In genomic region chr14:30626756-30627742, GRCm38 (mm10) we compare ENCODE assay signal across 8 mouse cellular contexts. TPM values are rescaled to one million over a fixed set of nuclear protein-coding genes. Genes with fewer than 3 reads are reported as not detected.
A peak's percentile ranks its signal among the peaks of the same experiment; 100 is the strongest.
DNase-seq lines count a peak whose midpoint lies in the region; ATAC-seq lines count a peak whose summit lies in the region.

No protein-coding gene starts in this region.

- 0 out of 2 replicates have a peak, but pooled peaks have one; percentile 1 for ATAC-seq in neural tube, embryonic 11.5 days (ENCODE audit: insufficient read depth, low FRiP score, low TSS enrichment)
- no peak for ATAC-seq in forebrain, embryonic 11.5 days (replicated peaks; ENCODE audit: low FRiP score)
- no peak for ATAC-seq in limb, embryonic 15.5 days (ENCODE audit: insufficient number of reproducible peaks, low FRiP score, low TSS enrichment, low read depth)
- no peak for ATAC-seq in stomach, embryonic 14.5 days (ENCODE audit: insufficient number of reproducible peaks, insufficient read depth, low FRiP score, low read depth)

- H3K9me3 ChIP-seq in neural tube, embryonic 11.5 days (ENCODE audit: control insufficient read depth, low read length), result no peaks in the 10 kb centered on the region
- no peaks in the 10 kb centered on the region for H3K9me3 ChIP-seq in forebrain, embryonic 11.5 days (ENCODE audit: control insufficient read depth, low read length)
- no peaks in the 10 kb centered on the region for H3K9me3 ChIP-seq in limb, embryonic 15.5 days
- no peaks in the 10 kb centered on the region for H3K9me3 ChIP-seq in stomach, embryonic 14.5 days (ENCODE audit: control insufficient read depth, low read depth, low read length)

- peaks cover 12% of the 10 kb centered on the region for H3K4me1 ChIP-seq in neural tube, embryonic 11.5 days (ENCODE audit: control insufficient read depth, insufficient read depth, low read length)
- H3K4me1 ChIP-seq in forebrain, embryonic 11.5 days (replicated peaks; ENCODE audit: control insufficient read depth, insufficient read depth, low read length), result peaks cover 15% of the 10 kb centered on the region
- H3K4me1 ChIP-seq in limb, embryonic 15.5 days, result peaks cover 38% of the 10 kb centered on the region
- H3K4me1 ChIP-seq in stomach, embryonic 14.5 days (ENCODE audit: control insufficient read depth, insufficient read depth, low read length), result peaks cover 20% of the 10 kb centered on the region

- peak overlapping the region; percentile 59 for H3K4me2 ChIP-seq in neural tube, embryonic 11.5 days (ENCODE audit: low read depth)
- peak overlapping the region; percentile 68 for H3K4me2 ChIP-seq in forebrain, embryonic 11.5 days (ENCODE audit: low read depth, low read length, severe bottlenecking)
- peak overlapping the region; percentile 88 for H3K4me2 ChIP-seq in limb, embryonic 15.5 days
- H3K4me2 ChIP-seq in stomach, embryonic 14.5 days (replicated peaks; ENCODE audit: low read depth, low read length), result peak overlapping the region; percentile 60

- no peak overlapping the region for H3K9ac ChIP-seq in neural tube, embryonic 11.5 days (ENCODE audit: low read length)
- H3K9ac ChIP-seq in forebrain, embryonic 11.5 days (ENCODE audit: low read length), result peak overlapping the region; percentile 65
- H3K9ac ChIP-seq in limb, embryonic 15.5 days, result peak overlapping the region; percentile 54
- H3K9ac ChIP-seq in stomach, embryonic 14.5 days (replicated peaks; ENCODE audit: low read depth, low read length), result peak overlapping the region; percentile 58; the same call in 1 of the 2 replicates

- peak overlapping the region; percentile 60; the same call in 1 of the 2 replicates for H3K4me3 ChIP-seq in neural tube, embryonic 11.5 days (ENCODE audit: low read depth, low read length)
- peak overlapping the region; percentile 60 for H3K4me3 ChIP-seq in forebrain, embryonic 11.5 days (ENCODE audit: low read depth, low read length)
- peak overlapping the region; percentile 89 for H3K4me3 ChIP-seq in limb, embryonic 15.5 days
- peak overlapping the region; percentile 74 for H3K4me3 ChIP-seq in stomach, embryonic 14.5 days (ENCODE audit: low read depth, low read length)

- 59% methylated on average over 12 of the region's 12 CpGs for WGBS in neural tube, embryonic 11.5 days
- 61% methylated on average over 12 of the region's 12 CpGs for WGBS in forebrain, embryonic 11.5 days
- WGBS in limb, embryonic 15.5 days, result 57% methylated on average over 12 of the region's 12 CpGs
- 59% methylated on average over 12 of the region's 12 CpGs for WGBS in stomach, embryonic 14.5 days

- no peaks in the 10 kb centered on the region for H3K36me3 ChIP-seq in neural tube, embryonic 11.5 days (ENCODE audit: control insufficient read depth, insufficient read depth, low read length)
- H3K36me3 ChIP-seq in forebrain, embryonic 11.5 days (ENCODE audit: control insufficient read depth, insufficient read depth, low read length), result no peaks in the 10 kb centered on the region
- H3K36me3 ChIP-seq in limb, embryonic 15.5 days, result no peaks in the 10 kb centered on the region
- no peaks in the 10 kb centered on the region for H3K36me3 ChIP-seq in stomach, embryonic 14.5 days (ENCODE audit: control insufficient read depth, insufficient read depth, low read length)

- H3K27me3 ChIP-seq in neural tube, embryonic 11.5 days (ENCODE audit: control insufficient read depth, insufficient read depth, low read length), result no peaks in the 10 kb centered on the region
- H3K27me3 ChIP-seq in forebrain, embryonic 11.5 days (ENCODE audit: control insufficient read depth, insufficient read depth, low read length), result peaks cover 6% of the 10 kb centered on the region; the same call in 1 of the 2 replicates
- no peaks in the 10 kb centered on the region for H3K27me3 ChIP-seq in limb, embryonic 15.5 days
- H3K27me3 ChIP-seq in stomach, embryonic 14.5 days (ENCODE audit: control insufficient read depth, insufficient read depth, low read length), result no peaks in the 10 kb centered on the region

- DNase-seq in neural tube, embryonic 11.5 days (ENCODE audit: low spot score), result no peak
- DNase-seq in neural tube, embryonic 10.5 days (ENCODE audit: extremely low spot score, low spot score), result no peak
- no peak for DNase-seq in forebrain, embryonic 11.5 days (ENCODE audit: low spot score)
- DNase-seq in gastrocnemius, postnatal 25 days, result no peak
- no peak for DNase-seq in ovary, postnatal 10 days (ENCODE audit: low spot score)
- no peak for DNase-seq in urinary bladder, postnatal 36 days (ENCODE audit: low spot score in 2 of 2)

- H3K27ac ChIP-seq in neural tube, embryonic 11.5 days (ENCODE audit: low read depth, low read length), result no peak overlapping the region
- no peak overlapping the region for H3K27ac ChIP-seq in forebrain, embryonic 11.5 days (ENCODE audit: low read depth, low read length)
- peak overlapping the region; percentile 79 for H3K27ac ChIP-seq in limb, embryonic 15.5 days
- peak overlapping the region; percentile 48 for H3K27ac ChIP-seq in stomach, embryonic 14.5 days (ENCODE audit: low read length)

RNA-seq across cellular contexts. Expression of gene Prkcd, which starts 1.0 kb away (rescaled TPM):
- 30.7 and 36.4 TPM in 2 replicates for polyA plus RNA-seq in neural tube, embryonic 11.5 days (2014; fragmentation: Nextera tagmentation; extraction: Ambion mirVana)
- polyA plus RNA-seq in forebrain, embryonic 11.5 days (2014; fragmentation: Nextera tagmentation; extraction: Ambion mirVana), result 26.2 and 26.8 TPM in 2 replicates
- 64.1 and 66.5 TPM in 2 replicates for polyA plus RNA-seq in limb, embryonic 15.5 days (2015; fragmentation: Nextera tagmentation; extraction: Ambion mirVana)
- 45.3 and 51.2 TPM in 2 replicates for polyA plus RNA-seq in stomach, embryonic 14.5 days (2014; fragmentation: Nextera tagmentation; extraction: Ambion mirVana)
- 1 to 10 TPM; 5.4 to 5.7 TPM for total RNA-seq in gastrocnemius, postnatal 25 days (2021)

RNA-seq across cellular contexts. Expression of gene Rft1, which starts 27.1 kb away (rescaled TPM):
- polyA plus RNA-seq in neural tube, embryonic 11.5 days (2014; fragmentation: Nextera tagmentation; extraction: Ambion mirVana), result 11.6 and 11.7 TPM in 2 replicates
- 11.3 and 11.4 TPM in 2 replicates for polyA plus RNA-seq in forebrain, embryonic 11.5 days (2014; fragmentation: Nextera tagmentation; extraction: Ambion mirVana)
- polyA plus RNA-seq in limb, embryonic 15.5 days (2015; fragmentation: Nextera tagmentation; extraction: Ambion mirVana), result 16.7 and 18.0 TPM in 2 replicates
- polyA plus RNA-seq in stomach, embryonic 14.5 days (2014; fragmentation: Nextera tagmentation; extraction: Ambion mirVana), result 17.6 and 21.0 TPM in 2 replicates
- 1 to 10 TPM; 4.4 TPM for total RNA-seq in gastrocnemius, postnatal 25 days (2021)

Comparison
In these comparisons a context has a peak if more than half of its experiments do, and no peak if none do; other contexts are left out.
1. H3K27ac ChIP-seq: peak in limb, embryonic 15.5 days (single experiment) and stomach, embryonic 14.5 days (single experiment); none in neural tube, embryonic 11.5 days (single experiment) and forebrain, embryonic 11.5 days (single experiment).
2. Peak in every context shown above with its lines, with median percentiles within 50 percentile points of each other: H3K4me2 ChIP-seq and H3K4me3 ChIP-seq.